Mouse (Mus musculus) brain, embryonic 14.5 days (tissue): Measurements from ENCODE around the gene Trio.

ENCODE experiments used
- CTCF ChIP-seq: fragments of 200-500 bp; IDR thresholded peaks from 2 replicates; pipeline ENCODE4 v1.5.1; 2012; ENCODE audit warnings: inconsistent platforms, mild to moderate bottlenecking, moderate library complexity, borderline replicate concordance; ENCODE audit not compliant: insufficient read depth, insufficient read length; ENCODE audit errors: extremely low read depth
- POLR2A ChIP-seq: fragments of 200-500 bp; IDR thresholded peaks from 2 replicates; pipeline ENCODE4 v1.6.1; 2012; ENCODE audit warnings: mild to moderate bottlenecking, inconsistent platforms, borderline replicate concordance; ENCODE audit not compliant: poor library complexity, insufficient read depth, insufficient read length, severe bottlenecking; ENCODE audit errors: extremely low read depth

DNA sequence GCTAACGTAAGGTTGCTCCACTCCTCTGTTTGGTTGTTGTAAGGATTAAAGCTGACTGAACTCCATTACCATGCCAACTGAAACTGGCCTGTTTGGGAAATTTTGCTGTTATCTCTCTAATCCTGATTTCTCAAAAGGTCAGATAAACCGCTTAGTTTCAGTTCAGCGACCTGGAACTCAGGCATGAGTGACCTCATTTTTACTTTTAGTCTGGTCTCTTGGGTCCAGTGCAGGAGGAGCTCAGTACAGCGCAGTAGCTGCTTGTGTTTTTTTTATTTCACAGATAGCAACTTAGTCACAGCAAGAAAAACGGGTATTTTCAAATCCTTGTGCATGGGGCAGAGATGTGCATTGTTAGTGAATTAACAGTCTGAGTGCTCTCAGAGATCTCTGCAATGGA is 31.9 kb upstream of the Trio start:
- no peak for TF ChIP-seq POLR2A
- TF ChIP-seq CTCF, result no peak
